Mouse (Mus musculus): ENCODE measurements around the gene Scgb2b24. TPM values are rescaled to one million over a fixed set of nuclear protein-coding genes. Genes with fewer than 3 reads are reported as not detected.

Gene Scgb2b24
- not detected in 2 replicates for polyA plus RNA-seq (2012; rRNA removed)

DNA sequence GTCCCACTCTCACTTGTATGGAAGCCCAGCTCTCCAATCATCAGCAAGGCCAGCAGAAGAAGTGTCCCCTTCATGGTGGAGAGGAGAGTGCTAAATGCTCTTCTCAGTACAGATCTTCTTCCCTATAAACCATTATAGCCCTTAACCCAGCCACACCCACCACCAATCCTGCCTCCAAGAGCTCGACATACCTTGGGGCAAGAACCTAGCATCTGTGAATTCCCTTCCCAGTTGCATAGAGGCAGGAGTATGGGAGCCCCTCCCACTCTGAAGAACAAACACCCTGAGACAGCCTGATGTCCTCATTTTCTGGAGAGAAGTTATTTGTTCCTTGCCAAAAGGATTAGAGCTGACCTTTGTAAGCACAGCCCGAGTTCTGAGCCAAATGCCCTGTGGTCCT, at the start of gene Scgb2b24:
Scgb2b24 (minus strand) TSS at position 101 of the 400 bp plus-strand sequence.

DNA sequence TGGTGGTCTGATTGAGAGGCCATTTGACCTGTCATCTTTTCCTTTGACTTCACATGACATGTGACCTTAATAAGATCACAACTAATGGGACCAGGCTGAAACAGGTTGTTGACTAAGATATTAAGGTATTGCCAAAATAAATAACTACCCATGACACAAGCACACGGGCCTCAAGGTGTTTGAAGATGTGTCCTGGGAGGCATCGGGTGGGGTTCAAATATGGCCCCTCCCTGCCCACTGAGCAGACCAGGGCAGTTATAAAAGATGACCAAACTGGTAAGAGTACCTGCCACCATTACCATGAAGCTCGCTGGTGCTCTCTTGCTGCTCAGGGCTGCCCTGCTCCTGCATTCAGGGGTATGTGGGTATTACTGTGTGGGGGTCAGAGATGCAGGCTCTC, 4.4 kb upstream of the Scgb2b24 start, which contains the start of gene Scgb1b24:
Scgb1b24 (plus strand) TSS at position 301 of the 400 bp plus-strand sequence.

Other genes with a start within 250 kb of the Scgb2b24 start
- not detected in 2 replicates for gene Scgb2b21, start 218.9 kb downstream of the Scgb2b24 start, polyA plus RNA-seq (2012; rRNA removed)
- gene Scgb1b24, start 4.5 kb upstream of the Scgb2b24 start, polyA plus RNA-seq (2012; rRNA removed) = not detected in 2 replicates
- not detected in 2 replicates for gene Scgb2b26, start 205.7 kb upstream of the Scgb2b24 start, polyA plus RNA-seq (2012; rRNA removed)

Data from stomach, adult 2 months (tissue).